Mouse (Mus musculus) ES-E14 (cell line): Measurements from ENCODE around the gene Fry.

Experiments used
- MAFK ChIP-seq: IDR thresholded peaks from 2 replicates; pipeline ENCODE4 v1.6.1; 2014; ENCODE audit warnings: mild to moderate bottlenecking, low read depth, low read length, inconsistent platforms; ENCODE audit not compliant: insufficient read depth
- ZNF384 ChIP-seq: IDR thresholded peaks from 2 replicates; pipeline ENCODE4 v1.6.1; 2012; ENCODE audit warnings: low read depth, low read length, inconsistent platforms

GRCm38 (mm10) chr5:150289611-150290010 lies 171.2 kb downstream of the Fry start:
- TF ChIP-seq MAFK, result no peak
- no peak for TF ChIP-seq ZNF384
